Mouse (Mus musculus): Measurements from ENCODE around the gene Cnpy3.

- TF ChIP-seq CTCF (conservative IDR thresholded peaks at IDR 0.05; ENCODE audit: low read length) (no peak), NANOG (IDR thresholded peaks at IDR 0.05; ENCODE audit: borderline replicate concordance, low read length) (no peak)
These were observed 27.4 kb downstream of the Cnpy3 start for GRCm38 (mm10) chr17:46724477-46725084.

Data from E14TG2a.4 (cell line).